Mouse (Mus musculus) kidney, postnatal 14 days (tissue): ENCODE results near the gene Cactin.

ENCODE experiments used
- DNase-seq: peaks from one replicate; pipeline ENCODE4 v3.0.0; 2022; ENCODE audit warnings: mixed read lengths

Gene Cactin

GRCm38 (mm10) chr10:81344421-81345161 lies 23.7 kb downstream of the Cactin start:
- no peak for DNase-seq

GRCm38 (mm10) chr10:81345162-81345534 lies 24.2 kb downstream of the Cactin start:
- no peak for DNase-seq

- peak; percentile 88 for DNase-seq
Observed at GRCm38 (mm10) chr10:81346453-81347067, 25.7 kb downstream of the Cactin start.

DNA sequence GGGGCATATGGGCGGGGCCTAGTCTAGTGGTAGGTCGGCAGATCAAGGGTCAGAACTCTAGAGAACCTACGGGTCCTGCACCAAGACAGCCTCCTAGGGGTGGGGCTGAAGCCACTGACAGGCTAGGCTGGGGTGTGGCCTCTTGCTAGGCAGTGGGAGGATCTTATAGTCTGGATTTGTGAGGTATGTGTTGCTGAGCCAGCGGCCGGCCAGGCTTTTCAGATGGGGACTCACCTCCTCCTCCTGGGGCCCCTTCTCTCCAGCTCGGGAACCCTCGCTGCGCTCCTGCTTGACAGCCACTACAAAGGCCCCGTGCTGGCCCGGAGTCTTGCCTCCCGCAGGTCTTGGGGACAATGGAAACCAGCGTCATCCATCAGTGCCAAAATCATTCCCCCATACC lies 28.2 kb downstream of the Cactin start:
- peak; percentile 74 for DNase-seq

DNA sequence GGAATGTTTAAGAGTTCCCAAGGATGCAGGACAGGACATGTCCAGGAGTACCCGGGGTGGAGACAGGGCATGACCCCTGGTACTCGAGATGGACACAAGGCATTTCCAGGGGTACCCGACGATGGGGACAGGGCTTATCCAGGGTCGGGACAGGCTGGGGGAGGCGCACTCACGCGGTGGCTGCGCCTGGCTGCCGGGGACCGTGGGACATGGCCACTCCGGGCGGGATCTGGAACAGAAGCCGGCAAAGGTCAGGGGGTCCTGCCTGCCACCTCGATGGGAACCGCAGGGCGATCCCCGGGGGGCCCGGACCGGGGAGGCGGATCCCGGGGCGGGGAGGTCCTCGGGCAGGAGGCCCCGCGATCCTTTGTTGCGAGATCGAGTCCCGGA lies 29.1 kb downstream of the Cactin start:
- DNase-seq: no peak

DNA sequence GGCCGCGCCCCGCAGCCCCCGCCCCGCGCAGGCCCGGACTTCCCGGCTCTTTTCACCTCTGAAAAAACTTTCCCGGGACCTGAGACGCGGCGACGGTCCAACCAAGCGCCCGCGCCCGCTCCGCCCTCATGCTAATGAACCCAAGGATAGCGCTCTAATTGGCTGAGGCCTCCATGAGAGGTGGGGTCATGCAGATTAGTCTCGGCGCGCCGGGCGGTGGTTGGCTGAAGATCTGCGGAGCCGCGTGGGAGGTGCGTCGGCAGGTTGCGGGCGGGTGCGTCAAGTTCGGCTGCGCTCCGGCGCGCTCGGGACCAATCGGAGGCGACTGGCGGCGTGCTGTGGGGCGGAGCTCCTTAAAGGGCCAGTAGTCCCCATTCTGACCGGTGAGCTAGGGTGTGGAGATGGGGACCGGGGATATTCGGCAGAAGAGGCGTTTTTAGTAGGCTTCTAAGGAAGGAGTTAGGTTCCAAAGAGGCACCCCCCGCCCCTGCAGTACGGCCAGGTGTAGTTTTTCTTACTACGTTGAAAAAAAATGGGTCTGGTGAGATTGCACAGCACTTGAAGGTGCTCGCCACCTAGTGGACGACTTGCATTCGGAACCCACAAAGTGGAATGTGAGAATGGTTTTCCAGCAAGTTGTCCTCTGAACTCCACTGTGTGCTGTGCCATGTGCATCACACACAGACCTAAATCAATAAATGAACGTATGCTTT lies 29.6 kb downstream of the Cactin start, which contains the start of gene Hmg20b:
Hmg20b (minus strand) TSS at position 130 of the 713 bp plus-strand sequence.
- peak; percentile 100 for DNase-seq

DNA sequence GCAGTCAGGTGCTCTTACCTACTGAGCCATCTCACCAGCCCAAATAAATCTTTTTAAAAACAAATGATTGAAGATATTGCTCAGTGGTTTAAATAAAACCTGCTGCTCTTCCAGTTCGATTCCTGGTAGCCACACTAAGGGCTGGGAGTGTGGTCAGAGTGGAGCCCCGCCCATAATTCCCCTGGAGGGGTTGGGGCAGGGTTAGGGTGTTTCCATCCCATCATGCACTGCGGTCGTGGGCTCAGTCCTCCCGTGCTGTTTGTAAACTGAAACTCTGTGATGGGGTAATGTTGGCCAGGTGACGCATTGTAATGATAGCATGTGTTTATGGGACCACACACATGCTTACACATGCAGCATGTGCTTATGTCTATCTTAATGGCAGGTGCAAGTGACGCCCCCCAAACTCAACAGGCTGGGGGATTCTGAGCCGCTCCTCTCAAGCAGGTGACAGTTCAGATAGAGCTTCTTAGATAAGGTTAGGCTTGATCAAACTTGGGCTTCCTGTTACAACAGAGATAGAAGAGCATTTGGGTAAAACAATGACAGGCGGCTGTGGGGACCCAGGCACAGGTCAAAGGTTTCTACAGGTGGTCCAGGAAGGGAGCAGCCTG lies 30.9 kb downstream of the Cactin start:
- no peak for DNase-seq

- DNase-seq: no peak
Observed at GRCm38 (mm10) chr10:81354738-81355477, 34.0 kb downstream of the Cactin start.

GRCm38 (mm10) chr10:81355533-81355932 lies 34.6 kb downstream of the Cactin start:
- DNase-seq: no peak

- no peak for DNase-seq
Observed at GRCm38 (mm10) chr10:81356352-81356990, 35.6 kb downstream of the Cactin start.

- DNase-seq: peak; percentile 95
Observed at GRCm38 (mm10) chr10:81356991-81357844, 36.3 kb downstream of the Cactin start, which contains the start of gene Mfsd12. Mfsd12 (plus strand) TSS chr10:81357491.

DNA sequence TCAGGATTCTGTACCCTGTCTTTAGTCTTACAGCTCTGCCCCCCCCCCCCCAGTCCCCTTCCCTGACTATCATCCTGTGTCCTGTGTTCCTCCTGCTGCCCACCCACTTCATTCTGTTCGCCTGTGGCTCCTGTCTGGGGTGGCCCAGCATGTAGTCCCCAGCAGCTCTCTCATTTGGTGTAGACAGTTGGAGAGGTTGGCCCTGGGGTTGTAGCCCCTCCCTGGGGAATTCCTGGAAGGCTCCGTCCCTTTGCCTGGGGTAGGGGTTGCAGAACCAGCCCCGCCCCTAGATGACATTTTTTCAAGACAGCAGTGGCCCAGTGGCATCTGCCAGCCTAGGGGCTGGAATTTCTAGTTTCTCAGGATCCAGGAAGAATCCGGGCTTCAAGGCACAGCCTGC lies 37.3 kb downstream of the Cactin start:
- no peak for DNase-seq

DNA sequence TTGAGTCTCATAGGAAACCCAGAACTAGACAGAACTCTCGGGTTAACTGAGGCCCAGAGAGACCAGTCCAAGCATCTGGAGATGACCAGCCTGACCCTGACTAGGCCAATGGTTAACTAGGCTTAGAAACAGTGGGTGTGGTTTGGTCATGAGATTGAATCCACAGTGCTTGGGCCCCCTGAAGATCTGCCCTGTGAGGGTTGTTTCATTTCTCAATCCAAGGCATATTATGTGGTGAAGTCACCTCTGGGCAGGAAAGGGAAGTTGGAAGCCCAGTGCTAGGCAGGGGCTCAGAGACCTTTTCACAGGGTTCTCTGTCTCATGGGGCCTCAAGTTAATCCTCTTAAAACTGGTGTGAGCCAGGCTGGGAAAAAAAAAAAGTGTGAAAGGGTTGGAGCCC lies 37.9 kb downstream of the Cactin start:
- peak; percentile 66 for DNase-seq

GRCm38 (mm10) chr10:81360721-81361120 lies 39.8 kb downstream of the Cactin start:
- no peak for DNase-seq

DNA sequence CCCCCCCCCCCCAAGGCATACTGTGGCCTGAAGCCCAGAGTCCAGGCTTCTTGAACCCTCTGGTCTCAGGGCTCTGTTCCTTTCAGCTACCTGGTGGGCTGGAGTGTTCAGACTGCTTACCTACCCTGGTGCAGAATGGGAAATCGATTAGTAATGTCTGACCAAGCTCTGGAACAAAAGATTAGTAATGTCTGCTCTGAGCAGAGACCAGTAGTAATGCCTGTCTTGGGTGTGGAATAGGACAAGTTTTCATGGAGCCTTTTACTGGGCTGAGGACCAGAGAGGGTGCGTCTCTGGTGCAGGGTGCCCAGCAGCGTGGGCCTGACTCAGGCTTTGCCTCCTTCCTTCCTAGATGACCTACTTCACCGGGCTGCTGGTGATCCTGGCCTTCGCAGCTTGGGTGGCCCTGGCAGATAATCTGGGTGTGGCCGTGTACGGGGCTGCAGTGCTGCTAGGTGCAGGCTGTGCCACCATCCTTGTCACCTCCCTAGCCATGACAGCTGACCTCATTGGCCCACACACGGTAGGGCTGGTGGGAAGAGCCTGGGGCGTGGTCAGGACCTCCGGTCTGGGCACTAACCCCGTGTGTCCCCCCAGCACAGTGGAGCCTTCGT lies 41.5 kb downstream of the Cactin start:
- DNase-seq: no peak

GRCm38 (mm10) chr10:81363436-81364346 lies 42.8 kb downstream of the Cactin start:
- peak; percentile 70 for DNase-seq

GRCm38 (mm10) chr10:81364666-81365065 lies 43.8 kb downstream of the Cactin start:
- DNase-seq: no peak

- DNase-seq: no peak
Observed at GRCm38 (mm10) chr10:81365073-81365472, 44.2 kb downstream of the Cactin start.

GRCm38 (mm10) chr10:81365672-81366476 lies 45.0 kb downstream of the Cactin start, which contains the start of gene 4930404N11Rik:
4930404N11Rik (minus strand) TSS chr10:81365816.
- no peak for DNase-seq
